Mouse (Mus musculus) adrenal gland, postnatal 25 days (tissue): ENCODE data around the gene Gm38431. TPM values are rescaled to one million over a fixed set of nuclear protein-coding genes. Genes with fewer than 3 reads are reported as not detected.
A peak's percentile ranks its signal among the peaks of the same experiment; 100 is the strongest.

Experiments
- DNase-seq: peaks from one replicate; pipeline ENCODE4 v3.0.0; 2021; ENCODE audit warnings: mixed read lengths
- total RNA-seq: library from RNA; stranded (reverse); gene quantifications from 2 replicates; pipeline ENCODE4 v1.2.3, GENCODE M21; 2021

Gm38431 gene
- total RNA-seq, 1 experiment from 2014 or later: 2.5 TPM

GRCm38 (mm10) chr9:21039779-21040178 lies 52.0 kb downstream of the Gm38431 start:
- DNase-seq: no peak

GRCm38 (mm10) chr9:21037481-21037891 lies 54.3 kb downstream of the Gm38431 start:
- no peak for DNase-seq

GRCm38 (mm10) chr9:21036666-21037065 lies 55.1 kb downstream of the Gm38431 start:
- no peak for DNase-seq

GRCm38 (mm10) chr9:21036161-21036560 lies 55.6 kb downstream of the Gm38431 start:
- DNase-seq: no peak

- DNase-seq: no peak
Measured at GRCm38 (mm10) chr9:21035586-21035985, 56.2 kb downstream of the Gm38431 start.

GRCm38 (mm10) chr9:21034481-21035085 lies 57.2 kb downstream of the Gm38431 start:
- no peak for DNase-seq

GRCm38 (mm10) chr9:21033136-21033535 lies 58.7 kb downstream of the Gm38431 start:
- peak; percentile 86 for DNase-seq

GRCm38 (mm10) chr9:21032491-21032890 lies 59.3 kb downstream of the Gm38431 start:
- no peak for DNase-seq

GRCm38 (mm10) chr9:21031896-21032351 lies 59.9 kb downstream of the Gm38431 start, which contains the start of gene Icam5:
Gene Icam5 (plus strand): TSS chr9:21032073.
- DNase-seq: no peak

- DNase-seq: peak; percentile 51
Measured at GRCm38 (mm10) chr9:21031251-21031895, 60.4 kb downstream of the Gm38431 start.

- DNase-seq: peak; percentile 80
Measured at GRCm38 (mm10) chr9:21030781-21031250, 61.0 kb downstream of the Gm38431 start.

- no peak for DNase-seq
Measured at GRCm38 (mm10) chr9:21030055-21030600, 61.7 kb downstream of the Gm38431 start.

- peak; percentile 85 for DNase-seq
Measured at GRCm38 (mm10) chr9:21029291-21030054, 62.3 kb downstream of the Gm38431 start, which contains the start of gene Icam4. Gene Icam4 (plus strand): TSS chr9:21029373.

GRCm38 (mm10) chr9:21028560-21029110 lies 63.2 kb downstream of the Gm38431 start:
- no peak for DNase-seq

- DNase-seq: no peak
Measured at GRCm38 (mm10) chr9:21027774-21028290, 64.0 kb downstream of the Gm38431 start.

GRCm38 (mm10) chr9:21026849-21027248 lies 64.9 kb downstream of the Gm38431 start:
- no peak for DNase-seq

GRCm38 (mm10) chr9:21025258-21025810 lies 66.5 kb downstream of the Gm38431 start:
- DNase-seq: no peak

- no peak for DNase-seq
Measured at GRCm38 (mm10) chr9:21022726-21023125, 69.1 kb downstream of the Gm38431 start.

- DNase-seq: no peak
Measured at GRCm38 (mm10) chr9:21022288-21022687, 69.5 kb downstream of the Gm38431 start.

GRCm38 (mm10) chr9:21021363-21021762 lies 70.4 kb downstream of the Gm38431 start:
- no peak for DNase-seq

GRCm38 (mm10) chr9:21018600-21018999 lies 73.2 kb downstream of the Gm38431 start:
- DNase-seq: no peak
